ENCODE assay signal across 1 mouse cellular context in the genomic region with DNA sequence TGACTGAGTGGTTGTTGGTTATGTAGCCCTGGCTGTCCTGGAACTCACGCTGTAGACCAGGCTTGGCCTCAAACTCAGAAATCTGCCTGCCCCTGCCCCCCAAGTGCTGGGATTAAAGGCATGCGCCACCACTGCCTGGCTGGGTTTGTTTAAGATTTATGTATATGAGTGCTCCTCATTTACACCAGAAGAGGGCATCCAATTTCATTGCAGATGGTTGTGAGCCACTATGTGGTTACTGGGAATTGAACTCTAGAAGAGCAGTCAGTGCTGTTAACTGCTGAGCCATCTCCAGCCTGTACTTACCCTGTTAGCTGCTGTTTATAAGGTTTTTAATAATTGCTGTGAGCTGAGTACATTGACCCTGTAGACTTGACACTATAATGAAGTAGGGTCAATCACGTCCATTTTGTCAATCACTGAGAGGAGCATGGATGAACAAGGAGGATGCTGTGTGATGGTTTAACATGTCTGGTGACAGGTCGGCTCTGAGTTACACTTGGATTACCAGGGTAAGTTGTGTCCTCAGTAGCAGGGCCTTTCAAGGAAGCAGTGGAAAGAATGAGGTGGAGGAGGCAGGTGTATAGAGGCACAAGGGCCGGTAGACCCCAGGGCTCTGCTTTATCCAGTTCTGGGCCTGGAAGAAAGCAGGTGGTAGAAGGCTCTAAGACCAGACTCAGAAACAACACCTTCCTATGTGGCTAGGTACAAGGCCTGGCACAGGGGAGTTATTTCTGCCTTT.
TF ChIP-seq lines count a peak whose summit lies in the region.

No protein-coding gene starts in this region.

TF ChIP-seq in CH12.LX, 34 proteins besides CTCF, POLR2A, EP300 and RAD21 (continued from another document):
- TF ChIP-seq UBTF (IDR thresholded peaks at IDR 0.05; ENCODE audit: low read depth, low read length), result 0 out of 2 replicates have a peak, but pooled peaks have one; percentile 45
- TF ChIP-seq ZNF384 (IDR thresholded peaks at IDR 0.05; ENCODE audit: low read depth, low read length), result no peak
- no peak for TF ChIP-seq GABPA (IDR thresholded peaks at IDR 0.05; ENCODE audit: insufficient replicate concordance, low read depth, low read length)
- 0 out of 2 replicates have a peak, but pooled peaks have one; percentile 29 for TF ChIP-seq TBP (conservative IDR thresholded peaks at IDR 0.05; ENCODE audit: low read depth, low read length)
- no peak for TF ChIP-seq CHD1 (IDR thresholded peaks at IDR 0.05; ENCODE audit: low read depth, low read length)
- no peak for TF ChIP-seq ELF1 (IDR thresholded peaks at IDR 0.05; ENCODE audit: low read depth, low read length)
- TF ChIP-seq MYC (IDR thresholded peaks at IDR 0.05; ENCODE audit: low read depth, low read length), result 0 out of 2 replicates have a peak, but pooled peaks have one; percentile 44
- peak; percentile 93 for TF ChIP-seq ZMIZ1 (IDR thresholded peaks at IDR 0.05; ENCODE audit: low read depth, low read length)
- TF ChIP-seq HCFC1 (IDR thresholded peaks at IDR 0.05; ENCODE audit: low read depth, low read length), result 0 out of 2 replicates have a peak, but pooled peaks have one; percentile 6
- no peak for TF ChIP-seq JUND (conservative IDR thresholded peaks at IDR 0.05; ENCODE audit: low read depth, low read length)
- no peak for TF ChIP-seq KAT2A (IDR thresholded peaks at IDR 0.05; ENCODE audit: insufficient replicate concordance, low read length)
- 0 out of 2 replicates have a peak, but pooled peaks have one; percentile 21 for TF ChIP-seq USF2 (conservative IDR thresholded peaks at IDR 0.05; ENCODE audit: low read depth, low read length)
- peak; percentile 25; the same call in 1 of the 2 replicates for TF ChIP-seq MAX (IDR thresholded peaks at IDR 0.05; ENCODE audit: low read length)
- TF ChIP-seq NELFE (IDR thresholded peaks at IDR 0.05; ENCODE audit: low read depth, low read length), result no peak
